ENCODE assay signal across 43 mouse cellular contexts in genomic region chr19:11613776-11614443, GRCm38 (mm10). TPM values are rescaled to one million over a fixed set of nuclear protein-coding genes. Genes with fewer than 3 reads are reported as not detected.
DNase-seq lines count a peak whose midpoint lies in the region; ATAC-seq and TF ChIP-seq lines count a peak whose summit lies in the region.
"Had no signal": no experiment of that assay in that cellular context is flagged by ENCODE, and none has a peak within 500 bp of the region (broad histone marks: within the 10 kb centered on the region; RNA-seq: fewer than 3 reads in every experiment).

No protein-coding gene starts in this region.

- DNase-seq in cerebellum, adult 2 months, result peak; percentile 19 to 39
- DNase-seq in cerebellum, adult 11 months, result no peak
- peak; percentile 15 for DNase-seq in hindbrain, postnatal 0 days (ENCODE audit: low spot score)
- no peak for DNase-seq in lung, postnatal 25 days (ENCODE audit: low spot score)
- DNase-seq in embryo, embryonic 10.5 days (ENCODE audit: low spot score), result no peak
- DNase-seq: adrenal gland, adult 8-10 months; gastrocnemius, postnatal 10 days; heart, postnatal 10 days; kidney, adult 18-20 months; kidney, postnatal 25 days; lung, postnatal 14 days; right cerebral cortex, adult 18-20 months; spleen, adult 18-20 months; thymus, adult 2 months; thymus, postnatal 36 days had no signal

- H3K4me2 ChIP-seq in hindbrain, postnatal 0 days (ENCODE audit: low read depth, low read length), result no peak overlapping the region
- H3K4me2 ChIP-seq in hindbrain, embryonic 13.5 days, result no peak overlapping the region
- H3K4me2 ChIP-seq in lung, embryonic 15.5 days, result 0 out of 2 replicates have a peak overlapping the region, but pooled peaks have one; percentile 2
- H3K4me2 ChIP-seq: embryonic facial prominence, embryonic 15.5 days; forebrain, embryonic 13.5 days; heart, embryonic 13.5 days; hindbrain, embryonic 15.5 days; kidney, embryonic 15.5 days; liver, embryonic 15.5 days; neural tube, embryonic 12.5 days had no signal

- 45% methylated on average over 8 of the region's 8 CpGs for WGBS in cerebellum, adult 2 months
- 67% methylated on average over 8 of the region's 8 CpGs for WGBS in hindbrain, postnatal 0 days
- WGBS in hindbrain, embryonic 13.5 days, result 77% methylated on average over 8 of the region's 8 CpGs
- 28% methylated on average over 8 of the region's 8 CpGs for WGBS in lung, embryonic 15.5 days

- TF ChIP-seq POLR2A in cerebellum, adult 2 months (IDR thresholded peaks at IDR 0.05; ENCODE audit: borderline replicate concordance, insufficient read depth, low read length), result no peak

- no peaks in the 10 kb centered on the region for H3K27me3 ChIP-seq in cerebellum, adult 2 months (ENCODE audit: control insufficient read depth, insufficient read depth, low read length)
- no peaks in the 10 kb centered on the region for H3K27me3 ChIP-seq in hindbrain, postnatal 0 days (ENCODE audit: insufficient read depth, low read length)
- no peaks in the 10 kb centered on the region for H3K27me3 ChIP-seq in hindbrain, embryonic 13.5 days
- H3K27me3 ChIP-seq in lung, embryonic 15.5 days, result no peaks in the 10 kb centered on the region
- H3K27me3 ChIP-seq: CH12.LX; embryonic facial prominence, embryonic 15.5 days; forebrain, embryonic 13.5 days; heart, embryonic 13.5 days; hindbrain, embryonic 15.5 days; kidney, embryonic 15.5 days; liver, embryonic 15.5 days; neural tube, embryonic 12.5 days had no signal

- H3K9me3 ChIP-seq in hindbrain, postnatal 0 days (ENCODE audit: low read length), result no peaks in the 10 kb centered on the region
- no peaks in the 10 kb centered on the region for H3K9me3 ChIP-seq in hindbrain, embryonic 13.5 days
- H3K9me3 ChIP-seq in lung, embryonic 15.5 days, result no peaks in the 10 kb centered on the region
- H3K9me3 ChIP-seq: embryonic facial prominence, embryonic 10.5 days; embryonic facial prominence, embryonic 15.5 days; forebrain, embryonic 13.5 days; heart, embryonic 13.5 days; hindbrain, embryonic 15.5 days; kidney, embryonic 15.5 days; liver, embryonic 15.5 days; midbrain, embryonic 10.5 days; neural tube, embryonic 12.5 days had no signal

- no peak for TF ChIP-seq CTCF in cerebellum, adult 2 months (IDR thresholded peaks at IDR 0.05; ENCODE audit: borderline replicate concordance, insufficient read depth, low read depth, low read length)
- no peak for TF ChIP-seq CTCF in hindbrain, postnatal 0 days (IDR thresholded peaks at IDR 0.05; ENCODE audit: low read depth)

- H3K4me1 ChIP-seq in cerebellum, adult 2 months (ENCODE audit: control insufficient read depth, insufficient read depth, low read length), result no peaks in the 10 kb centered on the region
- H3K4me1 ChIP-seq in hindbrain, postnatal 0 days (ENCODE audit: insufficient read depth, low read length), result no peaks in the 10 kb centered on the region
- H3K4me1 ChIP-seq in hindbrain, embryonic 13.5 days (replicated peaks), result no peaks in the 10 kb centered on the region
- H3K4me1 ChIP-seq in lung, embryonic 15.5 days, result peaks cover 12% of the 10 kb centered on the region
- H3K4me1 ChIP-seq: embryonic facial prominence, embryonic 10.5 days; embryonic facial prominence, embryonic 15.5 days; forebrain, embryonic 13.5 days; heart, embryonic 13.5 days; hindbrain, embryonic 15.5 days; midbrain, embryonic 10.5 days; neural tube, embryonic 12.5 days had no signal

- no peak overlapping the region for H3K4me3 ChIP-seq in cerebellum, adult 2 months (replicated peaks; ENCODE audit: insufficient read depth, low read depth, low read length)
- no peak overlapping the region for H3K4me3 ChIP-seq in hindbrain, postnatal 0 days (ENCODE audit: low read length)
- no peak overlapping the region for H3K4me3 ChIP-seq in hindbrain, embryonic 13.5 days
- H3K4me3 ChIP-seq in lung, embryonic 15.5 days, result no peak overlapping the region
- H3K4me3 ChIP-seq: embryonic facial prominence, embryonic 10.5 days; embryonic facial prominence, embryonic 15.5 days; forebrain, embryonic 13.5 days; heart, embryonic 13.5 days; hindbrain, embryonic 15.5 days; kidney, embryonic 15.5 days; left cerebral cortex, adult 2 months; liver, embryonic 15.5 days; midbrain, embryonic 10.5 days; myocyte; neural tube, embryonic 12.5 days had no signal

- ATAC-seq in hindbrain, postnatal 0 days, result no peak
- no peak for ATAC-seq in hindbrain, embryonic 13.5 days (ENCODE audit: low FRiP score)
- no peak for ATAC-seq in lung, embryonic 15.5 days (ENCODE audit: borderline replicate concordance, extremely low read depth, low FRiP score, low TSS enrichment)
- ATAC-seq in megakaryocyte progenitor cell, adult 5-6 weeks (replicated peaks; ENCODE audit: poor library complexity), result peak; percentile 15; the same call in 1 of the 2 replicates
- ATAC-seq: forebrain, embryonic 13.5 days; midbrain, embryonic 16.5 days had no signal

- no peak overlapping the region for H3K27ac ChIP-seq in cerebellum, adult 2 months (ENCODE audit: insufficient read depth, low read length)
- H3K27ac ChIP-seq in hindbrain, postnatal 0 days, result no peak overlapping the region
- H3K27ac ChIP-seq in hindbrain, embryonic 13.5 days, result no peak overlapping the region
- peak overlapping the region; percentile 47; the same call in 1 of the 2 replicates for H3K27ac ChIP-seq in lung, embryonic 15.5 days
- H3K27ac ChIP-seq: embryonic facial prominence, embryonic 10.5 days; embryonic facial prominence, embryonic 15.5 days; forebrain, embryonic 13.5 days; heart, embryonic 13.5 days; hindbrain, embryonic 15.5 days; kidney, embryonic 15.5 days; left cerebral cortex, adult 2 months; liver, embryonic 15.5 days; midbrain, embryonic 10.5 days; neural tube, embryonic 12.5 days had no signal

- no peak overlapping the region for H3K9ac ChIP-seq in hindbrain, postnatal 0 days (replicated peaks; ENCODE audit: low read length)
- no peak overlapping the region for H3K9ac ChIP-seq in hindbrain, embryonic 13.5 days
- no peak overlapping the region for H3K9ac ChIP-seq in lung, embryonic 15.5 days
- H3K9ac ChIP-seq: embryonic facial prominence, embryonic 15.5 days; forebrain, embryonic 13.5 days; heart, embryonic 13.5 days; hindbrain, embryonic 15.5 days; kidney, embryonic 15.5 days; liver, embryonic 15.5 days; neural tube, embryonic 12.5 days had no signal

- no peaks in the 10 kb centered on the region for H3K36me3 ChIP-seq in hindbrain, postnatal 0 days (ENCODE audit: insufficient read depth, low read length)
- H3K36me3 ChIP-seq in hindbrain, embryonic 13.5 days, result no peaks in the 10 kb centered on the region
- no peaks in the 10 kb centered on the region for H3K36me3 ChIP-seq in lung, embryonic 15.5 days
- H3K36me3 ChIP-seq: embryonic facial prominence, embryonic 10.5 days; embryonic facial prominence, embryonic 15.5 days; heart, embryonic 13.5 days; hindbrain, embryonic 15.5 days; kidney, embryonic 15.5 days; liver, embryonic 15.5 days; midbrain, embryonic 10.5 days; neural tube, embryonic 12.5 days had no signal

RNA-seq across cellular contexts. Expression of gene Ms4a6d, which starts 9.3 kb away (rescaled TPM):
- polyA plus RNA-seq in cerebellum, adult 2 months (2012; rRNA removed), result 0.48 and 0.54 TPM in 2 replicates
- total RNA-seq in hindbrain, postnatal 0 days (2014; rRNA removed), result 3.0 and 3.2 TPM in 2 replicates
- polyA plus RNA-seq in hindbrain, postnatal 0 days (2015; fragmentation: Nextera tagmentation; extraction: Ambion mirVana), result 2.3 and 3.0 TPM in 2 replicates
- polyA plus RNA-seq in hindbrain, embryonic 13.5 days (2015; fragmentation: Nextera tagmentation; extraction: Ambion mirVana), result 2.6 and 2.7 TPM in 2 replicates
- polyA plus RNA-seq in lung, embryonic 15.5 days (2015; fragmentation: Nextera tagmentation; extraction: Ambion mirVana), result 4.6 and 6.4 TPM in 2 replicates
- 5.1 and 5.9 TPM in 2 replicates for total RNA-seq in megakaryocyte progenitor cell, adult 5-6 weeks (2015)
- total RNA-seq in megakaryocyte progenitor cell, adult 5-6 weeks (2017), result 3.0 and 4.2 TPM in 2 replicates
- polyA plus RNA-seq: C2C12 had no signal

RNA-seq across cellular contexts. Expression of gene Ms4a2, which starts 9.6 kb away (rescaled TPM):
- polyA plus RNA-seq in cerebellum, adult 2 months (2012; rRNA removed), result not detected in 2 replicates
- total RNA-seq in hindbrain, postnatal 0 days (2014; rRNA removed), result 3.7 TPM in 1 of 2 replicates, not detected in the other
- 0.19 and 0.36 TPM in 2 replicates for polyA plus RNA-seq in hindbrain, postnatal 0 days (2015; fragmentation: Nextera tagmentation; extraction: Ambion mirVana)
- polyA plus RNA-seq in hindbrain, embryonic 13.5 days (2015; fragmentation: Nextera tagmentation; extraction: Ambion mirVana), result 0.10 and 0.16 TPM in 2 replicates
- polyA plus RNA-seq in lung, embryonic 15.5 days (2015; fragmentation: Nextera tagmentation; extraction: Ambion mirVana), result 0.17 and 0.23 TPM in 2 replicates
- 18.2 and 21.8 TPM in 2 replicates for total RNA-seq in megakaryocyte progenitor cell, adult 5-6 weeks (2015)
- 17.5 and 20.2 TPM in 2 replicates for total RNA-seq in megakaryocyte progenitor cell, adult 5-6 weeks (2017)
- total RNA-seq: ES-E14; heart, adult 8-10 months; layer of hippocampus, adult 18-20 months; layer of hippocampus, postnatal 14 days; left cerebral cortex, adult 2 months; left cerebral cortex, postnatal 36 days had no signal
- polyA plus RNA-seq: C2C12; embryonic facial prominence, embryonic 10.5 days; forebrain, embryonic 13.5 days; gonadal fat pad, adult 2 months; heart, embryonic 13.5 days; midbrain, embryonic 10.5 days; midbrain, embryonic 16.5 days; myocyte; thymus, adult 2 months had no signal

RNA-seq across cellular contexts. Expression of gene Ms4a3, which starts 26.7 kb away (rescaled TPM):
- polyA plus RNA-seq in cerebellum, adult 2 months (2012; rRNA removed), result not detected in 2 replicates
- not detected in 2 replicates for total RNA-seq in hindbrain, postnatal 0 days (2014; rRNA removed)
- not detected in 2 replicates for polyA plus RNA-seq in hindbrain, postnatal 0 days (2015; fragmentation: Nextera tagmentation; extraction: Ambion mirVana)
- not detected in 2 replicates for polyA plus RNA-seq in hindbrain, embryonic 13.5 days (2015; fragmentation: Nextera tagmentation; extraction: Ambion mirVana)
- 0.19 TPM in 1 of 2 replicates, not detected in the other for polyA plus RNA-seq in lung, embryonic 15.5 days (2015; fragmentation: Nextera tagmentation; extraction: Ambion mirVana)
- 1,524 and 1,660 TPM in 2 replicates for total RNA-seq in megakaryocyte progenitor cell, adult 5-6 weeks (2015)
- total RNA-seq in megakaryocyte progenitor cell, adult 5-6 weeks (2017), result 866 and 1,151 TPM in 2 replicates
- total RNA-seq: adrenal gland, adult 8-10 months; ES-E14; heart, adult 8-10 months; heart, postnatal 10 days; layer of hippocampus, adult 18-20 months; layer of hippocampus, postnatal 14 days; left cerebral cortex, adult 2 months; left cerebral cortex, postnatal 36 days had no signal
- polyA plus RNA-seq: C2C12; cortical plate, adult 2 months; embryonic facial prominence, embryonic 15.5 days; forebrain, embryonic 13.5 days; gonadal fat pad, adult 2 months; hindbrain, embryonic 15.5 days; intestine, embryonic 14.5 days; midbrain, embryonic 10.5 days; midbrain, embryonic 16.5 days; myocyte; neural tube, embryonic 12.5 days had no signal

RNA-seq across cellular contexts. Expression of gene Oosp2, which starts 46.4 kb away (rescaled TPM):
- not detected in 2 replicates for polyA plus RNA-seq in cerebellum, adult 2 months (2012; rRNA removed)
- total RNA-seq in hindbrain, postnatal 0 days (2014; rRNA removed), result not detected in 2 replicates
- not detected in 2 replicates for polyA plus RNA-seq in hindbrain, postnatal 0 days (2015; fragmentation: Nextera tagmentation; extraction: Ambion mirVana)
- polyA plus RNA-seq in hindbrain, embryonic 13.5 days (2015; fragmentation: Nextera tagmentation; extraction: Ambion mirVana), result not detected in 2 replicates
- not detected in 2 replicates for polyA plus RNA-seq in lung, embryonic 15.5 days (2015; fragmentation: Nextera tagmentation; extraction: Ambion mirVana)
- total RNA-seq in megakaryocyte progenitor cell, adult 5-6 weeks (2015), result 1.1 and 3.4 TPM in 2 replicates
- not detected in 2 replicates for total RNA-seq in megakaryocyte progenitor cell, adult 5-6 weeks (2017)
- total RNA-seq: adrenal gland, postnatal 4 days; ES-E14; gastrocnemius, postnatal 10 days; heart, adult 8-10 months; heart, postnatal 10 days; layer of hippocampus, adult 18-20 months; layer of hippocampus, postnatal 14 days; left cerebral cortex, adult 2 months; left cerebral cortex, postnatal 36 days had no signal
- polyA plus RNA-seq: C2C12; cortical plate, adult 2 months; embryonic facial prominence, embryonic 10.5 days; embryonic facial prominence, embryonic 15.5 days; forebrain, embryonic 13.5 days; gonadal fat pad, adult 2 months; heart, embryonic 13.5 days; hindbrain, embryonic 15.5 days; intestine, embryonic 14.5 days; kidney, embryonic 15.5 days; limb, embryonic 14.5 days; midbrain, embryonic 10.5 days; midbrain, embryonic 16.5 days; myocyte; neural tube, embryonic 12.5 days; stomach, embryonic 16.5 days; thymus, adult 2 months had no signal

Comparison
In these comparisons a context has a peak if more than half of its experiments do, and no peak if none do; other contexts are left out.
1. DNase-seq: peak in cerebellum, adult 2 months (2 of 2) and hindbrain, postnatal 0 days (single experiment); none in cerebellum, adult 11 months (single experiment), lung, postnatal 25 days (single experiment) and embryo, embryonic 10.5 days (single experiment).